In the genomic region with DNA sequence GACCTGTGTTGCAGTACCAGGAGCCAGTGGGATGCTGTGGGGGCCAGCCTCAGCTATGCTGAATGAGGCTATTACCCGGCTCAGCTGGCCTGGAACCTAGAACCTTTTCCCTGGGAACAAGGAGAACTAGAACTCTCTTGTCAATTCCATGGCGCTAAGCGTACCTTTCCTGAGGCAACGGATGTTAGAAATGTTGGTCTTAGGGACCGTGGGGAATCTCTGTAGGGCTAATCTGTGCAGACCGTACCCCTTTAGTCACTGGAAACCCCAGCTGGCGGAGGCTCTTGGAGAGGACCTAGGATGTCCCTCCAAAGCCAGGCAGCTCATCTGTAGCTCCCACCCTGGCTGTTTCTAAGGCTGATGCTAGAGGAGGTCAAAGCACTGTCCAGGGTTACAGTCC, we compare ENCODE assay signal across 28 mouse cellular contexts. TPM values are rescaled to one million over a fixed set of nuclear protein-coding genes. Genes with fewer than 3 reads are reported as not detected.
DNase-seq lines count a peak whose midpoint lies in the region; ATAC-seq and TF ChIP-seq lines count a peak whose summit lies in the region.
"Had no signal": no experiment of that assay in that cellular context is flagged by ENCODE, and none has a peak within 500 bp of the region (broad histone marks: within the 10 kb centered on the region; RNA-seq: fewer than 3 reads in every experiment).

No protein-coding gene starts in this region.

- no peak for TF ChIP-seq EP300 in stomach, postnatal 0 days (optimal IDR thresholded peaks at IDR 0.05)

- WGBS in forebrain, embryonic 10.5 days = 97% methylated on average over 7 of the region's 7 CpGs
- 96% methylated on average over 7 of the region's 7 CpGs for WGBS in forebrain, embryonic 13.5 days
- WGBS in embryonic facial prominence, embryonic 10.5 days = 94% methylated on average over 7 of the region's 7 CpGs
- WGBS in stomach, postnatal 0 days = 96% methylated on average over 7 of the region's 7 CpGs

- H3K9ac ChIP-seq in forebrain, embryonic 13.5 days = no peak overlapping the region
- H3K9ac ChIP-seq in stomach, postnatal 0 days (ENCODE audit: low read length) = no peak overlapping the region
- H3K9ac ChIP-seq: embryonic facial prominence, embryonic 15.5 days; forebrain, embryonic 12.5 days had no signal

- no peak for ATAC-seq in forebrain, embryonic 13.5 days
- no peak for ATAC-seq in stomach, postnatal 0 days (ENCODE audit: low FRiP score, low TSS enrichment)
- ATAC-seq: activated CD4-positive, CD25-positive, alpha-beta regulatory T cell, adult 4 months; CD4-positive, CD25-positive, alpha-beta regulatory T cell, adult 4 months; forebrain, embryonic 16.5 days; Patski had no signal

- no peak for TF ChIP-seq CTCF in stomach, postnatal 0 days (IDR thresholded peaks at IDR 0.05; ENCODE audit: low read depth)

- H3K4me3 ChIP-seq in forebrain, embryonic 10.5 days = no peak overlapping the region
- no peak overlapping the region for H3K4me3 ChIP-seq in forebrain, embryonic 13.5 days
- no peak overlapping the region for H3K4me3 ChIP-seq in embryonic facial prominence, embryonic 10.5 days
- no peak overlapping the region for H3K4me3 ChIP-seq in stomach, postnatal 0 days (ENCODE audit: low read depth, low read length)
- H3K4me3 ChIP-seq: embryonic facial prominence, embryonic 13.5 days; embryonic facial prominence, embryonic 15.5 days; erythroblast, embryonic 14.5 days; forebrain, embryonic 12.5 days had no signal

- no peaks in the 10 kb centered on the region for H3K36me3 ChIP-seq in forebrain, embryonic 10.5 days (replicated peaks)
- H3K36me3 ChIP-seq in forebrain, embryonic 13.5 days (ENCODE audit: poor library complexity, severe bottlenecking) = no peaks in the 10 kb centered on the region
- no peaks in the 10 kb centered on the region for H3K36me3 ChIP-seq in embryonic facial prominence, embryonic 10.5 days (replicated peaks)
- no peaks in the 10 kb centered on the region for H3K36me3 ChIP-seq in stomach, postnatal 0 days (ENCODE audit: control insufficient read depth, insufficient read depth, low read length)
- H3K36me3 ChIP-seq: embryonic facial prominence, embryonic 13.5 days; embryonic facial prominence, embryonic 15.5 days; forebrain, embryonic 12.5 days; G1E had no signal

- no peaks in the 10 kb centered on the region for H3K9me3 ChIP-seq in forebrain, embryonic 10.5 days
- H3K9me3 ChIP-seq in forebrain, embryonic 13.5 days (replicated peaks) = no peaks in the 10 kb centered on the region
- no peaks in the 10 kb centered on the region for H3K9me3 ChIP-seq in embryonic facial prominence, embryonic 10.5 days
- no peaks in the 10 kb centered on the region for H3K9me3 ChIP-seq in stomach, postnatal 0 days (ENCODE audit: control insufficient read depth, low read length)
- H3K9me3 ChIP-seq: embryonic facial prominence, embryonic 13.5 days; embryonic facial prominence, embryonic 15.5 days; forebrain, embryonic 12.5 days; G1E had no signal

- peaks cover 4% of the 10 kb centered on the region; the same call in 1 of the 2 replicates for H3K4me1 ChIP-seq in forebrain, embryonic 10.5 days
- H3K4me1 ChIP-seq in forebrain, embryonic 13.5 days = no peaks in the 10 kb centered on the region
- peaks cover 8% of the 10 kb centered on the region for H3K4me1 ChIP-seq in embryonic facial prominence, embryonic 10.5 days
- no peaks in the 10 kb centered on the region for H3K4me1 ChIP-seq in stomach, postnatal 0 days (replicated peaks; ENCODE audit: control insufficient read depth, insufficient read depth)
- H3K4me1 ChIP-seq: forebrain, embryonic 12.5 days had no signal

- H3K4me2 ChIP-seq in forebrain, embryonic 13.5 days = no peak overlapping the region
- no peak overlapping the region for H3K4me2 ChIP-seq in stomach, postnatal 0 days (replicated peaks; ENCODE audit: low read depth)
- H3K4me2 ChIP-seq: embryonic facial prominence, embryonic 13.5 days; embryonic facial prominence, embryonic 15.5 days; forebrain, embryonic 12.5 days had no signal

- peaks cover 9% of the 10 kb centered on the region; the same call in 1 of the 2 replicates for H3K27me3 ChIP-seq in forebrain, embryonic 10.5 days (ENCODE audit: poor library complexity, severe bottlenecking)
- 0 out of 2 replicates have a peak, but pooled peaks cover 4% of the 10 kb centered on the region for H3K27me3 ChIP-seq in forebrain, embryonic 13.5 days
- H3K27me3 ChIP-seq in embryonic facial prominence, embryonic 10.5 days (replicated peaks; ENCODE audit: low read depth, poor library complexity, severe bottlenecking) = peaks cover 13% of the 10 kb centered on the region
- H3K27me3 ChIP-seq in stomach, postnatal 0 days (ENCODE audit: control insufficient read depth, insufficient read depth, low read length) = no peaks in the 10 kb centered on the region
- H3K27me3 ChIP-seq: CH12.LX; embryonic facial prominence, embryonic 15.5 days; Patski had no signal

- no peak for DNase-seq in forebrain, embryonic 10.5 days (ENCODE audit: extremely low spot score, low spot score)
- peak; percentile 80 for DNase-seq in heart, adult 11 months
- DNase-seq in heart, adult 8-10 months (ENCODE audit: low spot score) = no peak
- peak; percentile 3 for DNase-seq in embryonic facial prominence, embryonic 10.5 days (ENCODE audit: low spot score)
- peak; percentile 11 for DNase-seq in stomach, postnatal 0 days (ENCODE audit: low spot score)
- DNase-seq in cerebellum, postnatal 36 days = no peak
- DNase-seq: adrenal gland, adult 2 months; adrenal gland, postnatal 10 days; adrenal gland, postnatal 25 days; B cell, adult 2 months; cerebellum, adult 11 months; cerebellum, adult 18-20 months; cerebellum, adult 8-10 months; cerebellum, adult 9-11 months; cerebellum, postnatal 14 days had no signal

- H3K27ac ChIP-seq in forebrain, embryonic 10.5 days = 0 out of 2 replicates have a peak overlapping the region, but pooled peaks have one; percentile 1
- H3K27ac ChIP-seq in forebrain, embryonic 13.5 days = no peak overlapping the region
- H3K27ac ChIP-seq in embryonic facial prominence, embryonic 10.5 days (replicated peaks) = 0 out of 2 replicates have a peak overlapping the region, but pooled peaks have one; percentile 31
- no peak overlapping the region for H3K27ac ChIP-seq in stomach, postnatal 0 days (replicated peaks)
- H3K27ac ChIP-seq: embryonic facial prominence, embryonic 13.5 days; embryonic facial prominence, embryonic 15.5 days; forebrain, embryonic 12.5 days had no signal

RNA-seq across cellular contexts. Expression of gene Samd8, which starts 10.0 kb away (rescaled TPM):
- 9.4 and 11.4 TPM in 2 replicates for polyA plus RNA-seq in forebrain, embryonic 10.5 days (2016; fragmentation: Nextera tagmentation; extraction: Ambion mirVana)
- 17.8 and 18.3 TPM in 2 replicates for polyA plus RNA-seq in forebrain, embryonic 13.5 days (2015; fragmentation: Nextera tagmentation; extraction: Ambion mirVana)
- total RNA-seq in heart, adult 8-10 months (2022) = 10 to 100 TPM; 29.6 to 38.3 (median 33.6) TPM
- polyA plus RNA-seq in embryonic facial prominence, embryonic 10.5 days (2016; fragmentation: Nextera tagmentation; extraction: Ambion mirVana) = 9.5 and 10.4 TPM in 2 replicates
- 15.3 and 15.9 TPM in 2 replicates for polyA plus RNA-seq in stomach, postnatal 0 days (2015; fragmentation: Nextera tagmentation; extraction: Ambion mirVana)

RNA-seq across cellular contexts. Expression of gene Dusp13, which starts 10.6 kb away (rescaled TPM):
- not detected in 2 replicates for polyA plus RNA-seq in forebrain, embryonic 10.5 days (2016; fragmentation: Nextera tagmentation; extraction: Ambion mirVana)
- not detected in 2 replicates for polyA plus RNA-seq in forebrain, embryonic 13.5 days (2015; fragmentation: Nextera tagmentation; extraction: Ambion mirVana)
- 1 to 10 TPM; 1.4 to 3.6 (median 2.5) TPM for total RNA-seq in heart, adult 8-10 months (2022)
- polyA plus RNA-seq in embryonic facial prominence, embryonic 10.5 days (2016; fragmentation: Nextera tagmentation; extraction: Ambion mirVana) = 0.55 TPM in 1 of 2 replicates, not detected in the other
- 1.9 and 2.5 TPM in 2 replicates for polyA plus RNA-seq in stomach, postnatal 0 days (2015; fragmentation: Nextera tagmentation; extraction: Ambion mirVana)
- total RNA-seq: adrenal gland, adult 2 months; adrenal gland, postnatal 25 days; CH12.LX had no signal
- polyA plus RNA-seq: activated CD4-positive, CD25-positive, alpha-beta regulatory T cell, adult 4 months; brain, embryonic 14.5 days; CD4-positive, CD25-positive, alpha-beta regulatory T cell, adult 4 months; embryonic facial prominence, embryonic 11.5 days; erythroblast, embryonic 14.5 days; forebrain, embryonic 12.5 days; forebrain, embryonic 16.5 days; G1E had no signal

RNA-seq across cellular contexts. Expression of gene Dupd1, which starts 26.0 kb away (rescaled TPM):
- polyA plus RNA-seq in forebrain, embryonic 10.5 days (2016; fragmentation: Nextera tagmentation; extraction: Ambion mirVana) = not detected in 2 replicates
- polyA plus RNA-seq in forebrain, embryonic 13.5 days (2015; fragmentation: Nextera tagmentation; extraction: Ambion mirVana) = not detected in 2 replicates
- under 1 TPM in 2 of 4 experiments, not detected in 2; 0.37 to 0.47 TPM for total RNA-seq in heart, adult 8-10 months (2022)
- not detected in 2 replicates for polyA plus RNA-seq in embryonic facial prominence, embryonic 10.5 days (2016; fragmentation: Nextera tagmentation; extraction: Ambion mirVana)
- polyA plus RNA-seq in stomach, postnatal 0 days (2015; fragmentation: Nextera tagmentation; extraction: Ambion mirVana) = not detected in 2 replicates
- total RNA-seq: CH12.LX, G1E had no signal
- polyA plus RNA-seq: activated CD4-positive, CD25-positive, alpha-beta regulatory T cell, adult 4 months; CD4-positive, CD25-positive, alpha-beta regulatory T cell, adult 4 months; embryonic facial prominence, embryonic 15.5 days; forebrain, embryonic 12.5 days; G1E; Patski had no signal

Comparison
In these comparisons a context has a peak if more than half of its experiments do, and no peak if none do; other contexts are left out.
1. DNase-seq: peak in heart, adult 11 months (single experiment), embryonic facial prominence, embryonic 10.5 days (single experiment) and stomach, postnatal 0 days (single experiment); none in forebrain, embryonic 10.5 days (single experiment), heart, adult 8-10 months (single experiment) and cerebellum, postnatal 36 days (0 of 2).
2. H3K27ac ChIP-seq: peak in forebrain, embryonic 10.5 days (single experiment) and embryonic facial prominence, embryonic 10.5 days (single experiment); none in forebrain, embryonic 13.5 days (single experiment) and stomach, postnatal 0 days (single experiment).